Mouse (Mus musculus): ENCODE data around the gene Dmp1. TPM values are rescaled to one million over a fixed set of nuclear protein-coding genes. Genes with fewer than 3 reads are reported as not detected.

Dmp1 gene
- polyA plus RNA-seq, 1 experiment from 2014 or later, result 0.20 TPM

DNA sequence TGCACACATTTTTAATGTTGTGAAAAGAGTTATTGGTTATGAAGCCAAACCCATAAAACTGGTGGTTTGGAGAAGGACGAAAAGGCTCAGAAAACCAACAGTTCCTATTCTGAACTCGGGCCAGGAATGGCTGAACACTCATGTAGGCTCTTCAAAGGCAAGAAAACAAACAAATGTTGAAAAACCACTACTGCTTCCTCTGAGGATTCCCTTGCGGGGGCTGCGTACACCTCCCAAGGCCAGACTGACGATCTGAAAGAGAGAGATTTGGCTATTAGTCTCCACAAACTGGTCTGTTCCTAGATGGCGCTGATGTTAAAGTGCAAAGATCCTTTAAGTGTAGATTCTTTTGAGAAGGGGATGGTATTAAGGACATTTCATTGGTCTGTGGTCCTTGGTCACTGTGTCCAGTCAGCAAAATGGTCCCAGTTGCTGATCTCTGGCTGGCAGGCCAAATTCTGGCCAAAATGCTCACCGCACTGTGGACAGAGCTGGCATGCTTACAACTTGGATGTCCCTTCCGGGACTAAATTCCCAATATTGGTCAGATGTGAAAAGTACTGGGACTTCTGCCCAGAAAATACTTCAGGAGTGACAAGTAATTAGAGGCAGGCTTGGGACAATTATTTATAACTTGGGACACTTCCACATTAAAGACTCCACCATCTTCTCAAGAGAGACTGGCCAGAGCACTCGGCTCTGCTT is 37.4 kb downstream of the Dmp1 start:
- H3K9ac ChIP-seq (ENCODE audit: low read length), result no peak overlapping the region
- WGBS, result 64% methylated on average over 9 of the region's 9 CpGs
- H3K4me3 ChIP-seq (ENCODE audit: low read length), result no peak overlapping the region
- no peak overlapping the region for H3K4me2 ChIP-seq (ENCODE audit: low read depth, low read length)
- H3K27me3 ChIP-seq (ENCODE audit: control insufficient read depth, insufficient read depth, low read length), result no peaks in the 10 kb centered on the region
- no peak overlapping the region for H3K27ac ChIP-seq (ENCODE audit: low read length)
- H3K36me3 ChIP-seq (ENCODE audit: control insufficient read depth, insufficient read depth), result no peaks in the 10 kb centered on the region
- no peaks in the 10 kb centered on the region for H3K4me1 ChIP-seq (ENCODE audit: control insufficient read depth, insufficient read depth, low read length)
- H3K9me3 ChIP-seq (replicated peaks; ENCODE audit: control insufficient read depth, low read length), result no peaks in the 10 kb centered on the region
- no peak for ATAC-seq (replicated peaks; ENCODE audit: extremely low read depth, insufficient read depth, low FRiP score)

- no peak overlapping the region for H3K27ac ChIP-seq (ENCODE audit: low read length)
- no peak overlapping the region for H3K4me2 ChIP-seq (ENCODE audit: low read depth, low read length)
- WGBS, result 72% methylated on average over 2 of the region's 2 CpGs
- H3K9me3 ChIP-seq (replicated peaks; ENCODE audit: control insufficient read depth, low read length), result no peaks in the 10 kb centered on the region
- no peak overlapping the region for H3K9ac ChIP-seq (ENCODE audit: low read length)
- ATAC-seq (replicated peaks; ENCODE audit: extremely low read depth, insufficient read depth, low FRiP score), result no peak
- no peaks in the 10 kb centered on the region for H3K4me1 ChIP-seq (ENCODE audit: control insufficient read depth, insufficient read depth, low read length)
- H3K36me3 ChIP-seq (ENCODE audit: control insufficient read depth, insufficient read depth), result no peaks in the 10 kb centered on the region
- H3K4me3 ChIP-seq (ENCODE audit: low read length), result no peak overlapping the region
- no peaks in the 10 kb centered on the region for H3K27me3 ChIP-seq (ENCODE audit: control insufficient read depth, insufficient read depth, low read length)
Observed at GRCm38 (mm10) chr5:104244261-104244660, 41.8 kb downstream of the Dmp1 start.

- Histone ChIP-seq H3K4me3 (ENCODE audit: low read length) (no peak overlapping the region), H3K27me3 (ENCODE audit: control insufficient read depth, insufficient read depth, low read length) (no peaks in the 10 kb centered on the region), H3K4me2 (ENCODE audit: low read depth, low read length) (no peak overlapping the region), H3K9ac (ENCODE audit: low read length) (no peak overlapping the region), H3K36me3 (ENCODE audit: control insufficient read depth, insufficient read depth) (no peaks in the 10 kb centered on the region), H3K4me1 (ENCODE audit: control insufficient read depth, insufficient read depth, low read length) (no peaks in the 10 kb centered on the region), H3K9me3 (replicated peaks; ENCODE audit: control insufficient read depth, low read length) (no peaks in the 10 kb centered on the region), H3K27ac (ENCODE audit: low read length) (no peak overlapping the region)
- no peak for ATAC-seq (replicated peaks; ENCODE audit: extremely low read depth, insufficient read depth, low FRiP score)
- 69% methylated on average over 5 of the region's 5 CpGs for WGBS
Observed at GRCm38 (mm10) chr5:104251811-104252210, 49.4 kb downstream of the Dmp1 start.

- Histone ChIP-seq H3K27ac (ENCODE audit: low read length) (no peak overlapping the region), H3K4me1 (ENCODE audit: control insufficient read depth, insufficient read depth, low read length) (no peaks in the 10 kb centered on the region), H3K9ac (ENCODE audit: low read length) (no peak overlapping the region), H3K27me3 (ENCODE audit: control insufficient read depth, insufficient read depth, low read length) (no peaks in the 10 kb centered on the region), H3K9me3 (replicated peaks; ENCODE audit: control insufficient read depth, low read length) (no peaks in the 10 kb centered on the region), H3K4me2 (ENCODE audit: low read depth, low read length) (no peak overlapping the region), H3K36me3 (ENCODE audit: control insufficient read depth, insufficient read depth) (no peaks in the 10 kb centered on the region), H3K4me3 (ENCODE audit: low read length) (no peak overlapping the region)
- no peak for ATAC-seq (replicated peaks; ENCODE audit: extremely low read depth, insufficient read depth, low FRiP score)
- WGBS, result 70% methylated on average over 3 of the region's 3 CpGs
Observed at GRCm38 (mm10) chr5:104256585-104256984, 54.2 kb downstream of the Dmp1 start.

DNA sequence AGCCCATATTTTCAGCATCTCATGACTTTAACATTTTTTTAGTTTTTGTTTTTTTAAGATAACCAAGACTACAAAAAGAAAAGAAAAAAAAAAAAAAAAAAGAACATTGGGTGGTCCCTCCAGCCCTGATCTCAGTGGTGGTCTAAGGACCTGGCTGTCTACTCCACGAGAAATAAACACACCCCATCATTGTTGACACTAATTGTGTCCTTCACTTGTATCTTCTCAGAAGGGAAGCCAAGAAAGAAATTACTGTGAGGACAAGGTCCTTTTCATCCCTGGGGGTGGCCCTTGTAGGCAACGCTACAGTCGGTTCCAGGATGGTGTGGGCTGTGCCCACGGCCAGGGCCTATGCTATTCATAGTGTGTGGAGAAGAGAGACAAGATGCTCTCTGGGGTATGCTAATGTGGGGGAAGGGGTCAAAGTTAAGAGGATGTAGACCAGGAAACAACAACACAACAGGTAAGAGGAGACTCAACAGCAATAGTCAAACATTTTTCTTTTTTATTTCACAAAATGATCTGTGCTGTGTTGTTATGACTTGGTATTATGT is 59.6 kb downstream of the Dmp1 start:
- H3K36me3 ChIP-seq (ENCODE audit: control insufficient read depth, insufficient read depth), result no peaks in the 10 kb centered on the region
- H3K4me1 ChIP-seq (ENCODE audit: control insufficient read depth, insufficient read depth, low read length), result no peaks in the 10 kb centered on the region
- H3K4me2 ChIP-seq (ENCODE audit: low read depth, low read length), result no peak overlapping the region
- H3K27me3 ChIP-seq (ENCODE audit: control insufficient read depth, insufficient read depth, low read length), result no peaks in the 10 kb centered on the region
- no peak overlapping the region for H3K27ac ChIP-seq (ENCODE audit: low read length)
- H3K4me3 ChIP-seq (ENCODE audit: low read length), result no peak overlapping the region
- 66% methylated on average over 4 of the region's 4 CpGs for WGBS
- ATAC-seq (replicated peaks; ENCODE audit: extremely low read depth, insufficient read depth, low FRiP score), result no peak
- no peaks in the 10 kb centered on the region for H3K9me3 ChIP-seq (replicated peaks; ENCODE audit: control insufficient read depth, low read length)
- no peak overlapping the region for H3K9ac ChIP-seq (ENCODE audit: low read length)

GRCm38 (mm10) chr5:104263014-104263776 is 60.8 kb downstream of the Dmp1 start:
- Histone ChIP-seq H3K4me2 (ENCODE audit: low read depth, low read length) (no peak overlapping the region), H3K4me1 (ENCODE audit: control insufficient read depth, insufficient read depth, low read length) (no peaks in the 10 kb centered on the region), H3K4me3 (ENCODE audit: low read length) (no peak overlapping the region), H3K9me3 (replicated peaks; ENCODE audit: control insufficient read depth, low read length) (no peaks in the 10 kb centered on the region), H3K27me3 (ENCODE audit: control insufficient read depth, insufficient read depth, low read length) (no peaks in the 10 kb centered on the region), H3K27ac (ENCODE audit: low read length) (no peak overlapping the region), H3K9ac (ENCODE audit: low read length) (no peak overlapping the region), H3K36me3 (ENCODE audit: control insufficient read depth, insufficient read depth) (no peaks in the 10 kb centered on the region)
- 84% methylated on average over 13 of the region's 13 CpGs for WGBS
- ATAC-seq (replicated peaks; ENCODE audit: extremely low read depth, insufficient read depth, low FRiP score), result no peak

Other genes with a start within 250 kb of the Dmp1 start
- gene Hsd17b13, start 225.2 kb upstream of the Dmp1 start, polyA plus RNA-seq (2015; fragmentation: Nextera tagmentation; extraction: Ambion mirVana), result 0.11 TPM in 1 of 2 replicates, not detected in the other
- gene Hsd17b11, start 180.7 kb upstream of the Dmp1 start, polyA plus RNA-seq (2015; fragmentation: Nextera tagmentation; extraction: Ambion mirVana), result 3.3 and 3.5 TPM in 2 replicates
- gene Nudt9, start 156.3 kb upstream of the Dmp1 start, polyA plus RNA-seq (2015; fragmentation: Nextera tagmentation; extraction: Ambion mirVana), result 54.0 and 55.7 TPM in 2 replicates
- not detected in 2 replicates for gene Gm17660, start 125.0 kb upstream of the Dmp1 start, polyA plus RNA-seq (2015; fragmentation: Nextera tagmentation; extraction: Ambion mirVana)
- gene Sparcl1, start 88.9 kb upstream of the Dmp1 start, polyA plus RNA-seq (2015; fragmentation: Nextera tagmentation; extraction: Ambion mirVana), result 131 and 161 TPM in 2 replicates
- gene Dspp, start 31.9 kb upstream of the Dmp1 start, polyA plus RNA-seq (2015; fragmentation: Nextera tagmentation; extraction: Ambion mirVana), result not detected in 2 replicates
- gene Ibsp, start 96.6 kb downstream of the Dmp1 start, polyA plus RNA-seq (2015; fragmentation: Nextera tagmentation; extraction: Ambion mirVana), result 1.0 and 1.7 TPM in 2 replicates
- not detected in 2 replicates for gene Mepe, start 122.7 kb downstream of the Dmp1 start, polyA plus RNA-seq (2015; fragmentation: Nextera tagmentation; extraction: Ambion mirVana)
- gene Spp1, start 232.5 kb downstream of the Dmp1 start, polyA plus RNA-seq (2015; fragmentation: Nextera tagmentation; extraction: Ambion mirVana), result 23.0 and 32.3 TPM in 2 replicates

Data from heart, embryonic 16.5 days (tissue).